Mouse (Mus musculus) C2C12 (cell line): Measurements from ENCODE around the gene Crybb3. TPM values are rescaled to one million over a fixed set of nuclear protein-coding genes. Genes with fewer than 3 reads are reported as not detected.

Experiments used
- H3K27me3 ChIP-seq: one replicate; pipeline ENCODE4 v1.6.1; 2011; ENCODE audit not compliant: control insufficient read depth, insufficient read depth, insufficient read length
- H3K36me3 ChIP-seq: one replicate; pipeline ENCODE4 v1.6.1; 2011; ENCODE audit not compliant: control insufficient read depth, insufficient read depth
- H3K4me3 ChIP-seq: one replicate; pipeline ENCODE4 v1.5.1; 2011; ENCODE audit warnings: mild to moderate bottlenecking, control low read depth; ENCODE audit not compliant: poor library complexity, insufficient read depth, severe bottlenecking
- H3K79me2 ChIP-seq: one replicate; pipeline ENCODE4 v1.6.1; 2011; ENCODE audit not compliant: control insufficient read depth, insufficient read depth
- H3K79me3 ChIP-seq: one replicate; pipeline ENCODE4 v1.6.1; 2011; ENCODE audit warnings: low read depth, control low read depth
- H3ac ChIP-seq: one replicate; pipeline ENCODE3; 2011; ENCODE audit warnings: low read depth; ENCODE audit not compliant: control insufficient read depth, insufficient read length
- CEBPB ChIP-seq: IDR thresholded peaks from one replicate; pipeline ENCODE4 v1.6.1; 2011; ENCODE audit warnings: low read depth, mild to moderate bottlenecking, control low read depth, moderate library complexity
- CTCF ChIP-seq: IDR thresholded peaks from one replicate; pipeline ENCODE4 v1.5.1; 2011; ENCODE audit not compliant: control insufficient read depth, insufficient read depth, insufficient read length
- FOSL1 ChIP-seq: IDR thresholded peaks from one replicate; pipeline ENCODE4 v1.8.0; 2011; ENCODE audit warnings: mild to moderate bottlenecking, low read length; ENCODE audit not compliant: poor library complexity, insufficient read depth, severe bottlenecking
- MAX ChIP-seq: IDR thresholded peaks from one replicate; pipeline ENCODE4 v1.6.1; 2011; ENCODE audit warnings: mild to moderate bottlenecking, control low read depth
- MYOD1 ChIP-seq: IDR thresholded peaks from one replicate; pipeline ENCODE4 v1.6.1; 2011; ENCODE audit warnings: low read depth; ENCODE audit not compliant: control insufficient read depth, insufficient read length
- MYOG ChIP-seq: IDR thresholded peaks from one replicate; pipeline ENCODE4 v1.6.1; 2011; ENCODE audit not compliant: control insufficient read depth, insufficient read length; ENCODE audit errors: extremely low read depth
- USF1 ChIP-seq: IDR thresholded peaks from one replicate; pipeline ENCODE4 v1.6.1; 2011; ENCODE audit warnings: low read depth, mild to moderate bottlenecking, control low read depth, moderate library complexity
- long read RNA-seq, 2 experiments: library from polyadenylated mRNA; unstranded; transcript quantifications; one replicate each; pipeline ENCODE4 v2.0.0; 2019 to 2020
- polyA plus RNA-seq: library from polyadenylated mRNA; unstranded; fragments of >200 nt; fragmentation: generic; extraction: Trizol; gene quantifications from one replicate; pipeline ENCODE4 v1.2.1, GENCODE M21; 2012; ENCODE audit warnings: missing spikeins

Gene Crybb3
- polyA plus RNA-seq, result not detected
- long read RNA-seq, experiment 1, result 0 reads
- long read RNA-seq, experiment 2, result 0 reads

DNA sequence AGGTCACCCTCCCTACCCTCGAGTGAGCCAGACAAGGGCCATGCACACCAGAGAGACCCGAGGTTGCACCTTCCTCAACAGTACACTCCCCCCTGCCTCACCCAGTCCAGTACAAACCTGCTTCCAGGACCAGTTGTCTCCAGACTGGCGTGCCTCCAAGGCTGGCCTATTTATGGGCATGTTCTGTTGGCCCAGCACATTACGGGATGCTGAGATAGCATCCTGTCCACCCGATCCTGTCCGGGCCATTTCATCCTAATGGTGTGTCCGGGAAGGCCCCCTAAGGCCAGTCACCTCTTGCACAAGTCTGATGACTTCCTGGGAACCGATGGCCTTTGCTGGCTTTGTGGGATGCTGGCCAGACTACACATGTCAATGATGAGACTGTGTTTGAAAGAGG, at the start of gene Crybb3:
Gene Crybb3 (minus strand): TSS at position 146 of the 400 bp plus-strand sequence.
- Histone ChIP-seq H3K36me3 (no peaks in the 10 kb centered on the region), H3ac (no peak within 1 kb of the TSS), H3K4me3 (no peak within 1 kb of the TSS), H3K79me3 (no peaks in the 10 kb centered on the region), H3K79me2 (no peaks in the 10 kb centered on the region), H3K27me3 (peaks cover 3% of the 10 kb centered on the region)
- TF ChIP-seq MAX (no peak), FOSL1 (no peak), CTCF (no peak), CEBPB (no peak)

DNA sequence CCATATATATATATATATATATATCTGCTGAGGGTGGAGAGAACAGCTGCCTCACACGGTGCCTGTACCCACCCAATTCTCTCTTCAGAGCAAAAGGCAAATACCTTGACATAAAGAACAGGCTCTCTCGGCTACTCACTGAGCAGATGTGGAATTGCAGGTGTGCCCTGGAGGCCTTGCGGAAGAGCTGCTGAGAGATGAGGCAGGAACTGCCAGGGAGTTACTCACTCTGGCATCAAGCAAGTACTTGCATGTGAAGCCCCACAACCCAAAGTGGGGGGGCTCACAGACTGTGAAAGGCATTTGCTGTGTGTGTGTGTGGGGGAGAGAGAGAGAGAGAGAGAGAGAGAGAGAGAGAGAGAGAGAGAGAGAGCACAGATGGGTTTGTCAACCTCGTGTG, 47.0 kb upstream of the Crybb3 start:
- TF ChIP-seq CEBPB, result no peak
- TF ChIP-seq MAX, result no peak
- no peak for TF ChIP-seq MYOD1
- no peak for TF ChIP-seq MYOG
- TF ChIP-seq USF1, result no peak
- Histone ChIP-seq H3K4me3 (no peak overlapping the region), H3ac (no peak overlapping the region)

DNA sequence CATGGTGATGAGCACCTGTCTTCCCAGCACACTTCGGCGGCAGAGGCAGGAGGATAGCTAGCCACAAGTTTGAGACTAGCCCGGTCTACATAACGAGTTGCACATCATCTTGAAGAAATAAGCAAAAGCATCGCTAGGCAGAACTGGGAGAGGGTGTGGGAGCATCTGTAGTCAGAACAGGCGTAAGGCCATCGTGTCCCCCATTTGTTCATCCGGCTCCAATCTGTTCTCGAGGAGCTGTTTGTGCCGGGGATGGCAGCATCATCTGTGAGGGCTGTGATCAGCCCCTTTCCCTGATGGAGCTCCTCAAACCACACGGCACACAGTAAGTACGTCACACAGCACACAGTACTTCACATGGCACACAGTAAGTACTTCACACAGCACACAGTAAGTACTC, 45.1 kb upstream of the Crybb3 start:
- H3K79me3 ChIP-seq, result peaks cover 1% of the 10 kb centered on the region
- H3K36me3 ChIP-seq, result no peaks in the 10 kb centered on the region
- H3K4me3 ChIP-seq, result no peak overlapping the region
- no peaks in the 10 kb centered on the region for H3K27me3 ChIP-seq
- no peaks in the 10 kb centered on the region for H3K79me2 ChIP-seq
- TF ChIP-seq MAX (no peak), MYOD1 (no peak), FOSL1 (no peak), CTCF (no peak), MYOG (no peak), USF1 (no peak), CEBPB (no peak)
- H3ac ChIP-seq, result no peak overlapping the region

More for the DNA sequence above, 47.0 kb upstream of the Crybb3 start:
- Histone ChIP-seq H3K79me3 (peaks cover 1% of the 10 kb centered on the region), H3K79me2 (no peaks in the 10 kb centered on the region), H3K27me3 (no peaks in the 10 kb centered on the region), H3K36me3 (no peaks in the 10 kb centered on the region)

DNA sequence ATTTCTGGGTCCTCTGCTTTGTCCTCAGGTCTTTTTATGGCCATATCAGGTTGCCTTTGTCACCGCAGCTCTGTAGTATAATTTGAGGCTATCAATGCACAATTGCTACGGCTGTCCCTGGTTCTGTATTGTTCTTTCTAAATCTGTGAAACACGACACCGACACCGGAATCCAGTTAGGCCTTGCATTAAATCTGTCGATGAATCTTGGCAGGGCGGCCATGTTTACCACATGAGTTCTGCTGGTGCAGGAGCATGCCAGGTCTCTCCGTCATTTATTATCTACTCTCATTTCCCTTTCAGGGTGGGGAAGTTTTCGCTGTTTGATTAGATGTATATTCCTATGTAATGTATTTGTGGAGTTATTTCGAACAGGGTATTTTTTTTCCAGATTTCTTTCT, 42.3 kb upstream of the Crybb3 start:
- TF ChIP-seq FOSL1 (no peak), MYOG (no peak), USF1 (no peak), CEBPB (no peak), MAX (no peak), MYOD1 (no peak), CTCF (no peak)
- Histone ChIP-seq H3ac (no peak overlapping the region), H3K27me3 (no peaks in the 10 kb centered on the region), H3K79me2 (no peaks in the 10 kb centered on the region), H3K79me3 (no peaks in the 10 kb centered on the region), H3K36me3 (no peaks in the 10 kb centered on the region), H3K4me3 (no peak overlapping the region)

DNA sequence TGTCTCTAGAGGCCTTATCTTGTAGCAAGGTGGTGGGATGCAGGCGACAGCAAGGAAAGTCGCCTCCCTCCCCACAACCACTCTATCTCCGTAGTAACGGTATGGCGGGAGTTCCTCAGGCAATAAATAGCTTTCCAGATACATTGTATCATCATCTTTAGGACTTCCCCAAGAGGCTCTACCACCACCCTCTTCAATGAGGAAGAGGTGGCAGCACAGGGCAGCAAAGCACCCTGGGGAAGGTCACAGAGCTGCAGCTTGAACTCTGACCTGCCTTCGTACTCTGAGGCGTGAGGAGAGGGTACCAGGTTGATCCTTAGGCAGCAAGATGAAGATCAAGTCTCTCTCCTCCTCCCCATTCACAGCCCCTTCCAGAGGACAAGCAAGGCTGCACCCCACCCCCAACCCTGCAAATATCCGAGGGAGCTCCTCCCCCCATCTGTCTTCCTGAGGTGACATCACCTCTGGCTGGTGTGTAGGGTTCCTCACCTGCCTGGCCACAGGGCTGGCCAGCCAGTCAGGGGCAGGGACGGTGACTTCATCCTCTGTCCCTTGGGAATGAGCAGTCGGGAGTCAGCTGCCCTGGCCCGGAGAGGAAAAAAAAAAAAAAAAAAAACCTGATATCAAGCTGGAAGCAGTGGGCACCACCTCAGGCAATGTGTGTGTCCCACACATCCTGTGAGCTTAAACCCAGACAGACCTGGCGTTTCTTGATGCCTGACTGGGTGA, 41.1 kb upstream of the Crybb3 start:
- H3K36me3 ChIP-seq, result no peaks in the 10 kb centered on the region
- H3K4me3 ChIP-seq, result no peak overlapping the region
- TF ChIP-seq USF1 (no peak), CEBPB (no peak)
- H3K79me3 ChIP-seq, result no peaks in the 10 kb centered on the region
- no peaks in the 10 kb centered on the region for H3K79me2 ChIP-seq
- no peaks in the 10 kb centered on the region for H3K27me3 ChIP-seq
- H3ac ChIP-seq, result no peak overlapping the region

DNA sequence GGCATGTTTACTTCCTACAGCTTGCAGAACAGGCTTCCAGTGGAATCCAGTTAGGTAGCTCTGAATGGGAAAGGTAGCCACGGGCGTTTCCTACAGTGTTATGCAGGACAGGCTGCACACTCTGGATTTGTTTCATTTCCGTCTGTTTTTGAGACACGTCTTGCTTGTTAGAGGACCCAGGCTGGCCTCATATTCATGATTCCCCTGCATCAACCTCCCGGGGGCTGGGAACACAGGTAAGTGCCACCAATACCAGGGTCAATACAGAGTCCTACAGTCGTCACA, 40.1 kb upstream of the Crybb3 start:
- Histone ChIP-seq H3K79me3 (no peaks in the 10 kb centered on the region), H3ac (no peak overlapping the region), H3K36me3 (no peaks in the 10 kb centered on the region), H3K4me3 (no peak overlapping the region), H3K27me3 (no peaks in the 10 kb centered on the region), H3K79me2 (no peaks in the 10 kb centered on the region)
- TF ChIP-seq MYOD1 (no peak), USF1 (no peak), CTCF (no peak), FOSL1 (no peak), CEBPB (no peak), MYOG (no peak)
